Mouse (Mus musculus): ENCODE data around the gene Sigirr. TPM values are rescaled to one million over a fixed set of nuclear protein-coding genes. Genes with fewer than 3 reads are reported as not detected.

Sigirr gene
- polyA plus RNA-seq, 1 experiment from 2014 or later = 2.8 TPM

GRCm38 (mm10) chr7:141051060-141051685 is 49.2 kb downstream of the Sigirr start:
- Histone ChIP-seq H3K9ac (ENCODE audit: low read length) (no peak overlapping the region), H3K27me3 (ENCODE audit: control insufficient read depth, insufficient read depth, low read length) (no peaks in the 10 kb centered on the region; the same call in 1 of the 2 replicates), H3K4me2 (ENCODE audit: low read length) (no peak overlapping the region), H3K36me3 (ENCODE audit: control insufficient read depth, insufficient read depth, low read length) (no peaks in the 10 kb centered on the region), H3K27ac (replicated peaks in 1 of 2; ENCODE audit: control insufficient read depth in 1 of 2, insufficient read depth in 1 of 2, low read depth in 2 of 2, low read length in 2 of 2) (no peak overlapping the region), H3K4me1 (ENCODE audit: control insufficient read depth in 2 of 2, insufficient read depth in 2 of 2, low read length in 2 of 2) (peaks cover 6 to 10% of the 10 kb centered on the region in 2 experiments; a peak in 3 of 4 replicates), H3K9me3 (ENCODE audit: control insufficient read depth, low read length) (0 out of 2 replicates have a peak, but pooled peaks cover 2% of the 10 kb centered on the region), H3K4me3 (ENCODE audit: control insufficient read depth in 1 of 2, insufficient read depth in 1 of 2, low read depth in 1 of 2, low read length in 2 of 2) (no peak overlapping the region)
- ATAC-seq (ENCODE audit: insufficient number of reproducible peaks, insufficient read depth, low FRiP score, low read depth) = no peak
- 49% methylated on average over 17 of the region's 17 CpGs for WGBS

GRCm38 (mm10) chr7:141049326-141049725 is 51.0 kb downstream of the Sigirr start:
- H3K36me3 ChIP-seq (ENCODE audit: control insufficient read depth, insufficient read depth, low read length) = no peaks in the 10 kb centered on the region
- no peaks in the 10 kb centered on the region for H3K9me3 ChIP-seq (ENCODE audit: control insufficient read depth, low read length)
- no peak for ATAC-seq (ENCODE audit: insufficient number of reproducible peaks, insufficient read depth, low FRiP score, low read depth)
- peaks cover 6 to 10% of the 10 kb centered on the region in 2 experiments; a peak in 3 of 4 replicates for H3K4me1 ChIP-seq (ENCODE audit: control insufficient read depth in 2 of 2, insufficient read depth in 2 of 2, low read length in 2 of 2)
- H3K4me2 ChIP-seq (ENCODE audit: low read length) = no peak overlapping the region
- no peak overlapping the region for H3K27ac ChIP-seq (replicated peaks in 1 of 2; ENCODE audit: control insufficient read depth in 1 of 2, insufficient read depth in 1 of 2, low read depth in 2 of 2, low read length in 2 of 2)
- H3K4me3 ChIP-seq (ENCODE audit: control insufficient read depth in 1 of 2, insufficient read depth in 1 of 2, low read depth in 1 of 2, low read length in 2 of 2) = no peak overlapping the region
- H3K27me3 ChIP-seq (ENCODE audit: control insufficient read depth, insufficient read depth, low read length) = no peaks in the 10 kb centered on the region
- no peak overlapping the region for H3K9ac ChIP-seq (ENCODE audit: low read length)
- WGBS = 61% methylated on average over 2 of the region's 2 CpGs

- Histone ChIP-seq H3K9me3 (ENCODE audit: control insufficient read depth, low read length) (no peaks in the 10 kb centered on the region), H3K4me3 (ENCODE audit: control insufficient read depth in 1 of 2, insufficient read depth in 1 of 2, low read depth in 1 of 2, low read length in 2 of 2) (peak overlapping the region; percentile 36 to 38), H3K9ac (ENCODE audit: low read length) (peak overlapping the region; percentile 58), H3K27ac (replicated peaks in 1 of 2; ENCODE audit: control insufficient read depth in 1 of 2, insufficient read depth in 1 of 2, low read depth in 2 of 2, low read length in 2 of 2) (peak overlapping the region; percentile 77 to 86), H3K4me1 (ENCODE audit: control insufficient read depth in 2 of 2, insufficient read depth in 2 of 2, low read length in 2 of 2) (peaks cover 6 to 10% of the 10 kb centered on the region in 2 experiments; a peak in 3 of 4 replicates), H3K4me2 (ENCODE audit: low read length) (peak overlapping the region; percentile 85), H3K36me3 (ENCODE audit: control insufficient read depth, insufficient read depth, low read length) (no peaks in the 10 kb centered on the region), H3K27me3 (ENCODE audit: control insufficient read depth, insufficient read depth, low read length) (no peaks in the 10 kb centered on the region)
- 8% methylated on average over 21 of the region's 21 CpGs for WGBS
- ATAC-seq (ENCODE audit: insufficient number of reproducible peaks, insufficient read depth, low FRiP score, low read depth) = peak; percentile 84
These were observed 51.9 kb downstream of the Sigirr start for GRCm38 (mm10) chr7:141048226-141049218.

GRCm38 (mm10) chr7:141047581-141048225 is 52.7 kb downstream of the Sigirr start:
- Histone ChIP-seq H3K9me3 (ENCODE audit: control insufficient read depth, low read length) (no peaks in the 10 kb centered on the region), H3K27me3 (ENCODE audit: control insufficient read depth, insufficient read depth, low read length) (no peaks in the 10 kb centered on the region), H3K36me3 (ENCODE audit: control insufficient read depth, insufficient read depth, low read length) (no peaks in the 10 kb centered on the region), H3K4me2 (ENCODE audit: low read length) (peak overlapping the region; percentile 85), H3K4me1 (ENCODE audit: control insufficient read depth in 2 of 2, insufficient read depth in 2 of 2, low read length in 2 of 2) (peaks cover 6 to 10% of the 10 kb centered on the region in 2 experiments; a peak in 3 of 4 replicates), H3K9ac (ENCODE audit: low read length) (peak overlapping the region; percentile 58; the same call in 1 of the 2 replicates), H3K27ac (replicated peaks in 1 of 2; ENCODE audit: control insufficient read depth in 1 of 2, insufficient read depth in 1 of 2, low read depth in 2 of 2, low read length in 2 of 2) (peak overlapping the region; percentile 85 to 86), H3K4me3 (ENCODE audit: control insufficient read depth in 1 of 2, insufficient read depth in 1 of 2, low read depth in 1 of 2, low read length in 2 of 2) (peak overlapping the region; percentile 36 to 38)
- peak; percentile 85 for ATAC-seq (ENCODE audit: insufficient number of reproducible peaks, insufficient read depth, low FRiP score, low read depth)
- 2% methylated on average over 14 of the region's 19 CpGs for WGBS

- H3K4me3 ChIP-seq (ENCODE audit: control insufficient read depth in 1 of 2, insufficient read depth in 1 of 2, low read depth in 1 of 2, low read length in 2 of 2) = no peak overlapping the region
- no peaks in the 10 kb centered on the region for H3K27me3 ChIP-seq (ENCODE audit: control insufficient read depth, insufficient read depth, low read length)
- no peak overlapping the region for H3K9ac ChIP-seq (ENCODE audit: low read length)
- WGBS = 53% methylated on average over 6 of the region's 6 CpGs
- H3K4me2 ChIP-seq (ENCODE audit: low read length) = peak overlapping the region; percentile 85; the same call in 1 of the 2 replicates
- ATAC-seq (ENCODE audit: insufficient number of reproducible peaks, insufficient read depth, low FRiP score, low read depth) = no peak
- H3K36me3 ChIP-seq (ENCODE audit: control insufficient read depth, insufficient read depth, low read length) = no peaks in the 10 kb centered on the region
- peaks cover 6 to 10% of the 10 kb centered on the region in 2 experiments; a peak in 3 of 4 replicates for H3K4me1 ChIP-seq (ENCODE audit: control insufficient read depth in 2 of 2, insufficient read depth in 2 of 2, low read length in 2 of 2)
- H3K9me3 ChIP-seq (ENCODE audit: control insufficient read depth, low read length) = no peaks in the 10 kb centered on the region
- peak overlapping the region; percentile 71 to 85 for H3K27ac ChIP-seq (replicated peaks in 1 of 2; ENCODE audit: control insufficient read depth in 1 of 2, insufficient read depth in 1 of 2, low read depth in 2 of 2, low read length in 2 of 2)
These were observed 53.3 kb downstream of the Sigirr start for GRCm38 (mm10) chr7:141046931-141047580.

GRCm38 (mm10) chr7:141042539-141042938 is 57.8 kb downstream of the Sigirr start:
- Histone ChIP-seq H3K4me2 (ENCODE audit: low read length) (no peak overlapping the region), H3K9me3 (ENCODE audit: control insufficient read depth, low read length) (no peaks in the 10 kb centered on the region), H3K4me1 (ENCODE audit: control insufficient read depth in 2 of 2, insufficient read depth in 2 of 2, low read length in 2 of 2) (peaks cover 8 to 11% of the 10 kb centered on the region in 2 experiments), H3K27me3 (ENCODE audit: control insufficient read depth, insufficient read depth, low read length) (no peaks in the 10 kb centered on the region), H3K9ac (ENCODE audit: low read length) (no peak overlapping the region), H3K36me3 (ENCODE audit: control insufficient read depth, insufficient read depth, low read length) (no peaks in the 10 kb centered on the region), H3K4me3 (ENCODE audit: control insufficient read depth in 1 of 2, insufficient read depth in 1 of 2, low read depth in 1 of 2, low read length in 2 of 2) (no peak overlapping the region), H3K27ac (replicated peaks in 1 of 2; ENCODE audit: control insufficient read depth in 1 of 2, insufficient read depth in 1 of 2, low read depth in 2 of 2, low read length in 2 of 2) (no peak overlapping the region)
- WGBS = 41% methylated on average over 4 of the region's 4 CpGs
- ATAC-seq (ENCODE audit: insufficient number of reproducible peaks, insufficient read depth, low FRiP score, low read depth) = no peak
